Mouse (Mus musculus) heart, postnatal 4 days (tissue): ENCODE results near the gene Cox18. TPM values are rescaled to one million over a fixed set of nuclear protein-coding genes. Genes with fewer than 3 reads are reported as not detected.
A peak's percentile ranks its signal among the peaks of the same experiment; 100 is the strongest.
"Not testable (repeated sequence)": the region's sequence is repeated elsewhere in the genome, so short reads cannot be mapped to it uniquely, and the experiment has no call there.

Source experiments
- DNase-seq: peaks from one replicate; pipeline ENCODE4 v3.0.0; 2021
- total RNA-seq, 2 experiments: library from RNA; stranded (reverse); gene quantifications; 2 replicates each; pipeline ENCODE4 v1.2.3; 2021

Cox18 gene
- 10 to 100 TPM; 17.0 to 18.9 TPM for total RNA-seq

DNA sequence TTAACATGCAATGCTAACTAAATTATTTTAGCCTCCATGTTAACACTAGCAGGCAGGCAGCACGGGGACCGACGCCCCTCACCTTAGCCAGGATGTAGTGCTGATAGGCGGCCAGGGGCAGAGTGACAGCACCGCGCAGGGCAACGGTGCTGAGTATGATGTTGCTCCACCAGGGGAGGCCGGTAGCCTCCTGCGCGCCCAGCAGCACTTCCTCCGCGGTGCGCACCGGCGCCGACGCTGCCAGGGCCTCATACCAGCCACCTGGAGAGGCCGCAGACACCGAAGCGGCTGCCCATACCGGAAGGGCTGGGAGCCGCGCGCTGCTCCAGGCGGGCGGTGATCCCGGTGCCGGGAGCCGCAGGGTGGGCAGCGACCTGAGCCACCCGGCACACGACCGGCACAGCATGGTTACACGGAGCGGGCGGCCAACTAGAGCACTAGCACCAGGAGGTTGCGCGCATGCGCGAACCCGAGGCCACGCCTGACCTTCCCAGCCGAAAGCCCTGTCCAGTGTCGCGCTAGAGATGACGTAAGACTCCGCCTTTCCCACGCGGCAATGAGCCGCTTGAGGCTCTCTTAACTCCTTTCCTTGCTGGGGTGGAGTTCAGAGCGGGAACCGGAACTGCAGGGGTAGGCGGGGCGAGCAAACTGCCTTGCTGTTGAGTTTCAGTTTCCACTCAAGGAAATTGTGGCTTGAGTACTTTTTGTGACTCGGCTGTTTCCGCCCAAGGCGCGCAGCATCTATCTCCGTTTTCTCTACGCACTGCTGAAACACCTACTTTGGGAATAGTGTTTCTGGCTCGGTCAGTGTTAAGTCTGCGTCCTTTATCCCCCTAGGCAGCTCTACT lies at the start of gene Cox18:
Gene Cox18, minus strand, starts transcription at position 468 of the 848 bp plus-strand sequence.
- peak; percentile 98 for DNase-seq

DNA sequence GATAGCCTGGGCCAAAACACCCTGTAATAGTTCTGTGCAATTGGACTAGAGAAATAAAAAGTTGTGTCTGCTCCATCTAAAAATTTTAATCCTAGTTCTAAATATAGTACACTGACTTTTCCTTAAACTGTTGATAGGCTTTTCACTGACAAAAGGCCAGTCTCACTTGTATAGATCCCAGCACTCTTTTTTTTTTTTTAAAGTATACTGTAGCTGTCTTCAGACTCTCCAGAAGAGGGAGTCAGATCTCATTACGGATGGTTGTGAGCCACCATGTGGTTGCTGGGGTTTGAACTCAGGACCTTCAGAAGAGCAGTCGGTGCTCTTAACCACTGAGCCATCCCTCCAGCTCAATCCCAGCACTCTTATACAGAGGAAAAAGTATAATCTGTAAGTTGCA lies 38.4 kb upstream of the Cox18 start:
- DNase-seq, result not testable (repeated sequence)

- no peak for DNase-seq
These were observed 33.2 kb upstream of the Cox18 start for GRCm38 (mm10) chr5:90257023-90257422.

DNA sequence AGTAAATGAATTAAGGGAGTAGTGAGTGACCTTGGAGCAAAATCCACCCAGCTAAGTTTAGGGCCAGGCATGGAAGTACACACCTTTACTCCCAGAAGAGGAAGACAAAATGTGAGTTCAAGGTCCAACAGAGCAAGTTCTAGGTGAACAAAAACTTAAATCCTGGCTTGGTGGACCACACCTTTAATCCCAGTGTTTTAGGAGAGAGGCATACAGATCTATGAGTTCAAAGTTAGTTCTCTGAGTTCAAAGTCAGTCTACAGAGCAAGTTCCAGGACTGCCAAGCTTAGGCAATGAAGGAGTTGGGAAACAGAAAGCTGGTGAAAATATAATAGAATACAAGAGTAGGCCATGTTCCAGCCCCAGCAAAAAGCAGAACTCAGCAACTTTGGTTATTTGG lies 23.7 kb upstream of the Cox18 start:
- no peak for DNase-seq

- DNase-seq, result no peak
These were observed 23.2 kb upstream of the Cox18 start for GRCm38 (mm10) chr5:90246987-90247386.

DNA sequence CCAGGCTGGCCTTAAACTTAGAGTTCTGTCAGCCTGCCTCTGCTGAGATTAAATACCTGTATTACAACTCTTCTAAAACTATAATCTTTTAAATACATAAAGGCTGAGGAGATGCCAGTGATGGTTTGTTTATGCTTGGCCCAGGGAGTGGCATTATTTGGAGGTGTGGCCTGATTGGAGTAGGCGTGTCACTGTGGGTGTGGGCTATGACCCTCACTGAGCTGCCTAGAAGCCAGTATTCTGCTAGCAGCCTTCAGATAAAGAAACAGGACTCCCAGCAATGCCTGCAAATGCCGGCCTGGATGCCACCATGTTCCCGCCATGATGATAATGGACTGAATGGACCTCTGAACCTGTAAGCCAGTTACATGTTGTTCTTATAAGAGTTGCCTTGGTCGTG lies 22.8 kb upstream of the Cox18 start:
- DNase-seq, result no peak

DNA sequence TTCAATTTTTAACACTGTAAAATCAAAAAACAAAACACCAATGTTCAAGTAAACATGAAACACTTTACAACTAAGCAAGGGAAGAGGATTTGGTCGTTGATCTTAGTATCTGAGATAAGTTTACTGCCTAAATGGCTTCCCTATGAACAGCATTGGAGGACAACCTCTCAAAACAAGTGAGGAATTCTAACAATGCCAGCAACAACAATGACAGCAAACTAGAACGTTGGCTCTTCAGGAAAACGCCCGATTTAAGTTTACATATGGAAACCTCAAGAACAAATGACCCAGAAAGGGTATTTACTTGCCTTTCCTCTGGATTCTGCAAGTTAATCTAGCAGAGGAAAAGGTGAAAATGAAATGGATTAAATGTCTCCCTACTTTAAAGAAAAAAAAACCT lies 21.6 kb upstream of the Cox18 start:
- no peak for DNase-seq

DNA sequence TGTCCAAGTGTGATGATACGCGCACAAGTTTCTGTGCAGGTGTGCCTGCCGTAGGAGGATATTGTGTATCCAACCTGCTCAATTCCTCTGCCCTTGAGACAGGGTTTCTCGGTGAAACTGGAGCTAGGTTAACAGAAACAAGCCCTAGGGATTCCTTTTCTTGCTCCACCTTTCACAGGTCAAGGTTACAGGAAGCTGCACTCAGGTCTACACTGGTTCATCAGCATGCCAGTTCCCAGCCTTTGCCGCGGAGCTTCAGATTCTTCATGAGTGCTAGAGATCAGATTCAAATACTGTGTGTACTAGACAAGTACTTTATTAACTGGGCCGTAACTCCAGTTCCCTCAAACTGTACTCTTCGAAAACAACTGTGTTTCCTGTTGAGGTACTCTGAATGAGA lies 11.4 kb upstream of the Cox18 start:
- DNase-seq, result no peak

DNA sequence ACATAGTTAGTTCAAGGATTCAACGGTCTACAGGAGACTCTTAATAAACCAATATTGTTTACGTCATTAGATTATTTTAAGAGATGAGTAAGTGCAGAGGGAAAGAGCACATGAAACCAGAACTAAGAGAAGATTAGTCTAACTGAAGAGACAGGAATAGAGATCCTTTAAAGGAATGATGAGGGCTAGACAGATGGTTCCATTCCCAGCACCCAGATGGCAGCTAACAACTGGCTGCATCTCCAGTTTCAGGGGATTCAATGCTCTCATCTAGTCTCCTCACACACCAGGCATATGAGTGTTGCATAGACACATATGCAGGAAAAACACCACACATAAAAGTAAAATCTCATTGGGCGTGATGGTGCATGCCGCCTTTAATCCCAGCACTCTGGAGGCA lies 9.5 kb upstream of the Cox18 start:
- DNase-seq, result no peak

DNA sequence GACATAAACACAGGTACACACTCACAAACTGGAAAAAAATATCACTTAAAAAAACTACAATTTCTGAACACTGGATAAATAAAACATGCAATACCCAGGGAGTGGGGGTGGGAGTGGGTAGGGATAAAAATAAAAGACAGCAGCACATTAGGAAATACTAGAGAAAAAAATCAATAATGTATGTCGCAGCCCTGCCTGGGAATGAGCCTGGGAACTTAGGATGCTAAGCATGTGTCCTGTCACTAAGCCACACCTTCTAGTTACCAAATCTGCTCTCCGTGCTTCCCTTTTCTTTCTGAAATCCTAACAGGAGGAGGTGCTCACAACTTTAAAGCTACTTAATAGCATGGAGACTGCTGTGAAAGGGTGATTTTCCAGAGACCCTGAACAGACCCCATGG lies 6.0 kb upstream of the Cox18 start:
- no peak for DNase-seq

- no peak for DNase-seq
These were observed 2.9 kb upstream of the Cox18 start for GRCm38 (mm10) chr5:90226696-90227095.

DNA sequence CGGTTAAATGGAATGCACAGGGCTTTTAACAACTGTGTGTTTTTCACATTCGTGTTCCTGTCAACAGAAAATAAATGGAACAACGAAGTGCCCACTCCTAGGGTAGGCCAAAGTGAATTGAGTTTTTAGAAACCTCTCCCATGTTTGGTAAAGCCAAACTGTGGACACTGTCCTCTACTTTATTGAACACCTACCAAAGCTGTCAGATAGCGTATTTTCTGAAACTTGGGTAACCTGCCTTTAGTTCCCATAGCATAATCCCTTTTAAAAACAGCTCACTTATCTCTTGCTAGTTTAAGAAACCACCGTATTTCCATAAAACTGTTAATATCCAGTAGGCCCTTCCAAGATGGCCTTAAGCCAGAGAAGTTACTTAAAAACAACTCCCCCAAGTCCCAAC lies 929 bp upstream of the Cox18 start:
- DNase-seq, result no peak

- DNase-seq, result no peak
These were observed 864 bp downstream of the Cox18 start for GRCm38 (mm10) chr5:90222937-90223336.

- DNase-seq, result no peak
These were observed 6.0 kb downstream of the Cox18 start for GRCm38 (mm10) chr5:90217791-90218190.

GRCm38 (mm10) chr5:90217226-90217625 lies 6.6 kb downstream of the Cox18 start:
- no peak for DNase-seq

- DNase-seq, result no peak
These were observed 10.4 kb downstream of the Cox18 start for GRCm38 (mm10) chr5:90213356-90213755.

DNA sequence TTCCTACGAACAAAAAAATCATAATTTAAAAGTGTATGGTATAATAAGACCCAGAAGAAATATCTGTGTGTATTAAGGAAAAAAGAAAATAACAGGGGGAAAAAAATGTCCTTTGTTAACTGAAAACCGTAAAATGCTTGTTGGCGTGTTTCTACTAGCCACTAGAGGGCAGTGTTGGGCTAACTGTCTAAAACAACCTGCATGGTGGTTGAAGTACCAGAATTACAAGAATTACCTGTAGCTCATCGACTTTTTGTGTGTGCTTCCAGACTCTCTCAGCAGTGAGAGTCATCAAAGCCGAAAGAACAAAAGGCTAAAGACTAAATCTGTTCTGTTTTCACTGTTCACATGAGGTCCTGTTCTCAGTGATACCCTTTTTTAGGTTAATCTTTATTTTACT lies 20.6 kb downstream of the Cox18 start:
- DNase-seq, result peak; percentile 37

DNA sequence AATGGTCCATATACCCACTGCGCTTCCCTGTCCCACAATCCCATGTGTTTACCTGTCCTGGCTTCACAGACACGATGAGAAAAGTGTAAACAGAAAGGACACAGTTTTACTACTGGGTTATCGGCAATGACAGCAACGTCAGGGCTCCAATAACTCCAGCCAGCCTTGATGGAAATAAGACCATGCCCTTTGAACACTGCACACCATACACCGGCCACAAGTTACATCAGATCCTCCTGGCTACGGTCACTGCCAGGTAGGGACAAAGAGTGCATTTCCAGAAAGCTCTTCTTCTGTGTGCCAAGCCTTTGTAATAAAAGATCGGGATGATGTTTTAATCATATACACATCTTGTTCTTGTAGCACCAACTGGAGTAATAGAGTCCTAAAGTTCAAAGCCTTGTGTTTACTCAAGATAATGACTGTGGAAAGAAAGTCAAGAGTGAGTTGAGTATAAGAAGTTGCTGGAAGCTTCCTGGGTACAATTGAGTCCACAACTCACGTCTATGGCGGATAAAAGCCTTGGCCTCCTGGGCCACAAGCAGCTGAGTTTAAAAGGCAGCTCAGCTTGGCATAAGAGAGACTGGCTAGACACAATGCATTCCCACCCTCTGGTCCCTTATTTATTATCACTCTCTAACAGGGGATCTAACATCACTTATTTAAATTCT lies 21.2 kb downstream of the Cox18 start:
- no peak for DNase-seq

- DNase-seq, result no peak
These were observed 23.7 kb downstream of the Cox18 start for GRCm38 (mm10) chr5:90199922-90200632.

DNA sequence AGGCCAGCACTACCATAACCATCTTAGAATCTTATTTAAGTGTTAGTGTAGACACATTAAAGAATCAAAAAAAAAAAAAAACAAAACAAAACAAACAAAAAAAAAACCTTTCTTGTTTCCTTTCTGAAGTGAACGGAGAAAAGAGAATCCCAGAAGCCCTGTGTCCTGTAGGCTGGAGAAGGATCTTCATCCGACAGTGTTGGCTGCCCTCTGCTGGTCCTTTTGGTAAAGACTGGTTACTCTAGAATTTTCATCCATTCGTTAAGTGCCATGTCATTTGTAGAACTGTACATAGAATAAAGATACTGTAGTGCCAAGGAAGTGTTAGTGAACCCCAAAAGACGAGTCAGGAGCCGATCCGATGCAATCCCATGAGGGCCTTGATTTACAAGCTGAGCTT lies 29.0 kb downstream of the Cox18 start:
- peak; percentile 79 for DNase-seq

DNA sequence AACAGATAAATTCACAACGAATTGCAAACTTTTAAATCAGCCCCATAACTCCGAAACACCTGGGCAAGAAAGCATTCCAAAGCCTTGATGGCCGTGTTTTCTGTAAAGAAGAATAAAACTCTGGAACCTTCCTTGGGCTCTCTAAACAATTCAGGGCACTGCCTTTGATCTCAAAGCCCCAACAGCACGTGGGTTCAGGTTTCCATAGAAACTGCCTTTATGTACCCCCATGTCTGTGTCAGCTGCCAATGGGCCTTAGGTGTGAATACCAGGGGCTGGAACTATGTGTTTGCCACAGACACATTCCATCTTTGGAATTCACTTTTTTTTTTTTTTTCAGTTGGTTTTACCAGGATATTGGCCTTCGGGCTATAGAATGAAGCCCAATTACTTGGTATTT lies 41.0 kb downstream of the Cox18 start:
- DNase-seq, result no peak

DNA sequence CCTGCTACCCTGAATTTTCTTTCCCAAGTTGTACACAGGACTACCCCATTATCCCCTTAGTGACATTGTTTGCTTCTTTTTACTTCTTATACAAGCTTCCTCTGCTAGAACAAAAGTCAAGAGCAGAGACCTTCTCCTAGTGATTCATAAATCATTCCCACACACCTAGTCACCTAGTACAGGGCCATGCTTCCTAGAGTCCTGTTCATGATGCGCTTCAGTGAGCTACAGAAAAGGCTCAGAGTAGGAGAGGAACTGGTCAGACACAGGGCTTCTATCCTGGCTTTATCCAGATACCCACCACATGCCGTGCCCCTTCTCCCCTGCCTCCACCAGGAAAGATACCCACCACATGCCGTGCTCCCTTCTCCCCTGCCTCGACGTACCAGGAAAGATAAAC lies 44.7 kb downstream of the Cox18 start:
- no peak for DNase-seq

- DNase-seq, result peak; percentile 49
These were observed 45.7 kb downstream of the Cox18 start for GRCm38 (mm10) chr5:90178116-90178515.
